Mouse (Mus musculus) heart, adult 2 months (tissue): ENCODE data around the gene Ap1ar. TPM values are rescaled to one million over a fixed set of nuclear protein-coding genes. Genes with fewer than 3 reads are reported as not detected.

Source experiments
- DNase-seq, 2 experiments: peaks; one replicate each; pipeline ENCODE4 v3.0.0; 2021
- H3K27ac ChIP-seq: fragments of 200-600 bp; 2 replicates; pipeline ENCODE4 v1.8.1; 2022
- H3K27me3 ChIP-seq: fragments of 200-500 bp; 2 replicates; pipeline ENCODE4 v1.6.1; 2012; ENCODE audit warnings: mild to moderate bottlenecking, low read length, inconsistent platforms, mixed read lengths; ENCODE audit not compliant: control insufficient read depth, insufficient read depth
- H3K36me3 ChIP-seq: fragments of 200-500 bp; 2 replicates; pipeline ENCODE4 v1.6.1; 2012; ENCODE audit warnings: low read length, inconsistent platforms; ENCODE audit not compliant: control insufficient read depth, insufficient read depth
- H3K4me1 ChIP-seq: fragments of 200-500 bp; 2 replicates; pipeline ENCODE4 v1.6.1; 2011; ENCODE audit warnings: low read length; ENCODE audit not compliant: control insufficient read depth, insufficient read depth
- H3K4me3 ChIP-seq: fragments of 200-600 bp; 2 replicates; pipeline ENCODE4 v1.8.1; 2022
- H3K79me2 ChIP-seq: fragments of 200-500 bp; replicated peaks from 2 replicates; pipeline ENCODE4 v1.6.1; 2012; ENCODE audit warnings: mild to moderate bottlenecking, inconsistent platforms, low read length, moderate library complexity, mixed read lengths; ENCODE audit not compliant: control insufficient read depth, insufficient read depth
- H3K9ac ChIP-seq: fragments of 200-500 bp; 2 replicates; pipeline ENCODE4 v1.6.1; 2012; ENCODE audit warnings: low read depth, mild to moderate bottlenecking, control low read depth, inconsistent platforms, low read length, mixed read lengths
- CTCF ChIP-seq: fragments of 200-600 bp; IDR thresholded peaks from 2 replicates; pipeline ENCODE4 v1.8.1; 2022; ENCODE audit warnings: antibody characterized with exemption, mild to moderate bottlenecking, moderate library complexity
- EP300 ChIP-seq: fragments of 200-500 bp; IDR thresholded peaks from 2 replicates; pipeline ENCODE4 v1.6.1; 2011; ENCODE audit warnings: low read depth, low read length, control low read depth; ENCODE audit not compliant: insufficient read depth
- POLR2A ChIP-seq: fragments of 200-500 bp; IDR thresholded peaks from 2 replicates; pipeline ENCODE4 v1.6.1; 2011; ENCODE audit warnings: mild to moderate bottlenecking, low read depth, low read length, control low read depth; ENCODE audit not compliant: insufficient read depth
- WGBS: fragments of 180-500 bp; shearing (Covaris S2); methylation state at CpG from one replicate; pipeline ENCODE4 v1.1.7; 2018; 5-methylcytosine and 5-hydroxymethylcytosine counted together
- intact Hi-C: fragments of 180-260 bp; cut with DNase I; formaldehyde crosslinking; loops from one replicate; pipeline ENCODE4 v1.15.1; 2025
- polyA plus RNA-seq: library from polyadenylated mRNA; depleted of rRNA; stranded (reverse); fragments of >200 nt; gene quantifications from 2 replicates; pipeline ENCODE4 v1.2.3, GENCODE M21; 2012
- total RNA-seq, 2 experiments: library from RNA; stranded (reverse); gene quantifications; 2 replicates each; pipeline ENCODE4 v1.2.3; 2021

The Ap1ar gene
- total and polyA plus RNA-seq, 3 experiments = 12.0 to 18.2 (median 17.6) TPM

- Histone ChIP-seq H3K36me3 (no peaks in the 10 kb centered on the region), H3K9ac (no peak overlapping the region), H3K4me1 (peaks cover 2% of the 10 kb centered on the region; the same call in 1 of the 2 replicates), H3K27ac (no peak overlapping the region; the same call in none of the 2 replicates), H3K27me3 (no peaks in the 10 kb centered on the region), H3K4me3 (no peak overlapping the region), H3K79me2 (no peaks in the 10 kb centered on the region)
- no peak for DNase-seq
- WGBS = 41% methylated on average over 9 of the region's 9 CpGs
- no peak for TF ChIP-seq EP300
- no peak for TF ChIP-seq CTCF
- TF ChIP-seq POLR2A = no peak
- intact Hi-C loops = no loop called here
Measured at GRCm38 (mm10) chr3:127871575-127871974, 34.3 kb upstream of the Ap1ar start.

- no peak for DNase-seq
- H3K27ac ChIP-seq = no peak overlapping the region
- H3K4me1 ChIP-seq = peaks cover 3% of the 10 kb centered on the region; the same call in 1 of the 2 replicates
- no peaks in the 10 kb centered on the region for H3K27me3 ChIP-seq
- TF ChIP-seq EP300 = no peak
- WGBS = 91% methylated on average over 5 of the region's 5 CpGs
- intact Hi-C loops = no loop called here
- H3K4me3 ChIP-seq = no peak overlapping the region
- H3K79me2 ChIP-seq = no peaks in the 10 kb centered on the region
- no peaks in the 10 kb centered on the region for H3K36me3 ChIP-seq
- H3K9ac ChIP-seq = no peak overlapping the region
Measured at GRCm38 (mm10) chr3:127868880-127869279, 31.6 kb upstream of the Ap1ar start.

GRCm38 (mm10) chr3:127868046-127868758 is 30.9 kb upstream of the Ap1ar start:
- TF ChIP-seq CTCF = no peak
- TF ChIP-seq EP300 = no peak
- no peak for TF ChIP-seq POLR2A
- no peaks in the 10 kb centered on the region for H3K27me3 ChIP-seq
- no peaks in the 10 kb centered on the region for H3K36me3 ChIP-seq
- no peak overlapping the region for H3K9ac ChIP-seq
- no peak overlapping the region for H3K4me3 ChIP-seq
- DNase-seq = no peak
- peaks cover 3% of the 10 kb centered on the region for H3K4me1 ChIP-seq
- intact Hi-C loops = no loop called here
- no peak overlapping the region for H3K27ac ChIP-seq
- no peaks in the 10 kb centered on the region for H3K79me2 ChIP-seq
- WGBS = 89% methylated on average over 9 of the region's 9 CpGs

- Histone ChIP-seq H3K79me2 (no peaks in the 10 kb centered on the region), H3K27ac (no peak overlapping the region), H3K27me3 (no peaks in the 10 kb centered on the region), H3K36me3 (no peaks in the 10 kb centered on the region), H3K4me1 (peaks cover 1% of the 10 kb centered on the region), H3K4me3 (no peak overlapping the region), H3K9ac (no peak overlapping the region)
- 44% methylated on average over 2 of the region's 2 CpGs for WGBS
- intact Hi-C loops = no loop called here
- TF ChIP-seq CTCF = 0 out of 2 replicates have a peak, but pooled peaks have one; percentile 4
- TF ChIP-seq POLR2A = no peak
- DNase-seq = no peak
Measured at GRCm38 (mm10) chr3:127864242-127864641, 26.9 kb upstream of the Ap1ar start.

GRCm38 (mm10) chr3:127863571-127863970 is 26.2 kb upstream of the Ap1ar start:
- H3K27me3 ChIP-seq = no peaks in the 10 kb centered on the region
- intact Hi-C loops = no loop called here
- no peaks in the 10 kb centered on the region for H3K79me2 ChIP-seq
- H3K27ac ChIP-seq = peak overlapping the region; percentile 40; the same call in 1 of the 2 replicates
- H3K36me3 ChIP-seq = no peaks in the 10 kb centered on the region
- 35% methylated on average over 3 of the region's 3 CpGs for WGBS
- no peak for TF ChIP-seq CTCF
- H3K9ac ChIP-seq = no peak overlapping the region
- no peak for DNase-seq
- H3K4me3 ChIP-seq = no peak overlapping the region
- H3K4me1 ChIP-seq = peaks cover 1% of the 10 kb centered on the region

- no peak for TF ChIP-seq EP300
- TF ChIP-seq POLR2A = no peak
- TF ChIP-seq CTCF = no peak
- Histone ChIP-seq H3K36me3 (no peaks in the 10 kb centered on the region), H3K4me3 (no peak overlapping the region), H3K4me1 (peaks cover 1% of the 10 kb centered on the region), H3K79me2 (no peaks in the 10 kb centered on the region), H3K27me3 (no peaks in the 10 kb centered on the region), H3K27ac (no peak overlapping the region), H3K9ac (no peak overlapping the region)
- DNase-seq = no peak
- intact Hi-C loops = no loop called here
- WGBS = 85% methylated on average over 4 of the region's 4 CpGs
Measured at GRCm38 (mm10) chr3:127862479-127862878, 25.2 kb upstream of the Ap1ar start.
